Mouse (Mus musculus) stomach, embryonic 14.5 days (tissue): ENCODE results near the gene Hadh. TPM values are rescaled to one million over a fixed set of nuclear protein-coding genes. Genes with fewer than 3 reads are reported as not detected.

Experiments
- ATAC-seq: fragments of 200-750 bp; cut with Nextera tagmentation; 2 replicates; pipeline ENCODE4 v1.8.0; 2017; ENCODE audit warnings: low read depth, moderate TSS enrichment; ENCODE audit not compliant: insufficient number of reproducible peaks, insufficient read depth, low FRiP score
- H3K27ac ChIP-seq: fragments of 300-500 bp; sonication (generic); 2 replicates; pipeline ENCODE4 v1.5.1; 2014; ENCODE audit warnings: mild to moderate bottlenecking, low read length, moderate library complexity, mixed read lengths
- H3K27me3 ChIP-seq: fragments of 300-500 bp; sonication (generic); 2 replicates; pipeline ENCODE4 v1.6.1; 2014; ENCODE audit warnings: low read length, control low read depth, mixed read lengths; ENCODE audit not compliant: control insufficient read depth, insufficient read depth
- H3K36me3 ChIP-seq: fragments of 300-500 bp; sonication (generic); 2 replicates; pipeline ENCODE4 v1.6.1; 2014; ENCODE audit warnings: mild to moderate bottlenecking, control low read depth, low read length, moderate library complexity, mixed read lengths; ENCODE audit not compliant: control insufficient read depth, insufficient read depth
- H3K4me1 ChIP-seq: fragments of 300-500 bp; sonication (generic); 2 replicates; pipeline ENCODE4 v1.6.1; 2014; ENCODE audit warnings: low read length, control low read depth, mixed read lengths; ENCODE audit not compliant: control insufficient read depth, insufficient read depth
- H3K4me2 ChIP-seq: fragments of 300-500 bp; sonication (generic); replicated peaks from 2 replicates; pipeline ENCODE4 v1.6.1; 2014; ENCODE audit warnings: low read depth, low read length, control low read depth
- H3K4me3 ChIP-seq: fragments of 300-500 bp; sonication (generic); 2 replicates; pipeline ENCODE4 v1.5.1; 2014; ENCODE audit warnings: low read depth, low read length, control low read depth
- H3K9ac ChIP-seq: fragments of 300-500 bp; sonication (generic); replicated peaks from 2 replicates; pipeline ENCODE4 v1.6.1; 2014; ENCODE audit warnings: low read depth, mild to moderate bottlenecking, control low read depth, low read length, moderate library complexity, mixed read lengths
- H3K9me3 ChIP-seq: fragments of 300-500 bp; sonication (generic); 2 replicates; pipeline ENCODE4 v1.6.1; 2016; ENCODE audit warnings: low read depth, low read length, control low read depth; ENCODE audit not compliant: control insufficient read depth
- WGBS: fragments of 180-500 bp; shearing (Covaris S2); extraction: QIAGEN DNeasy Blood & Tissue Kit; methylation state at CpG from one replicate; pipeline ENCODE4 v1.1.7; 2014; 5-methylcytosine and 5-hydroxymethylcytosine counted together
- polyA plus RNA-seq: library from polyadenylated mRNA; unstranded; fragments of >200 nt; fragmentation: Nextera tagmentation; extraction: Ambion mirVana; gene quantifications from 2 replicates; pipeline ENCODE4 v1.2.1, GENCODE M21; 2014

Gene Hadh
- polyA plus RNA-seq, 1 experiment from 2014 or later = 139 TPM

- H3K9ac ChIP-seq = no peak overlapping the region
- WGBS = 86% methylated on average over 6 of the region's 6 CpGs
- H3K4me3 ChIP-seq = no peak overlapping the region
- H3K27ac ChIP-seq = no peak overlapping the region
- ATAC-seq = no peak
- H3K36me3 ChIP-seq = peaks cover 13% of the 10 kb centered on the region
- no peak overlapping the region for H3K4me2 ChIP-seq
- H3K27me3 ChIP-seq = no peaks in the 10 kb centered on the region
- no peaks in the 10 kb centered on the region for H3K4me1 ChIP-seq
- H3K9me3 ChIP-seq = no peaks in the 10 kb centered on the region
Measured at GRCm38 (mm10) chr3:131237061-131237460, 34.8 kb downstream of the Hadh start.

DNA sequence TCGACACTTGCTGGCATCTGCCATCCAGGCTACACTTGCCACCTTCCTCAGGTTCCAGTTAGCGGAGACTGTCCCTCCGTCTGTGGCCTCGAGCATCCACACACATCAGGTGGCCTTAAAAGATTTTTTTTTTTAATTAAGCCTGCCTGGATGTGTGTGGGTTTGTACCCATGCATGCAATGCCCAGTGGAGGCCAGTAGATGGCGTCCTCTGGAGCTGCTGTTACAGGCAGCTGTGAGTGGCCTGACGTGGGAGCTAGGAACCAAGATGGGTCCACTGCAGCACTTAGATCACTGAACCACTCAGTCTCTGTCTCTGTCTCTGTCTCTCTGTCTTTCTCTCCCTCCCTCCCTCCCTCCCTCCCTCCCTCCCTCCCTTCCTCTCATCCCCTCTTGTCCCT lies 43.8 kb downstream of the Hadh start:
- Histone ChIP-seq H3K36me3 (peaks cover 8% of the 10 kb centered on the region), H3K9ac (no peak overlapping the region), H3K9me3 (no peaks in the 10 kb centered on the region), H3K4me2 (no peak overlapping the region), H3K27me3 (no peaks in the 10 kb centered on the region), H3K4me3 (no peak overlapping the region), H3K27ac (no peak overlapping the region), H3K4me1 (no peaks in the 10 kb centered on the region)
- no peak for ATAC-seq
- WGBS = 80% methylated on average over 6 of the region's 6 CpGs

DNA sequence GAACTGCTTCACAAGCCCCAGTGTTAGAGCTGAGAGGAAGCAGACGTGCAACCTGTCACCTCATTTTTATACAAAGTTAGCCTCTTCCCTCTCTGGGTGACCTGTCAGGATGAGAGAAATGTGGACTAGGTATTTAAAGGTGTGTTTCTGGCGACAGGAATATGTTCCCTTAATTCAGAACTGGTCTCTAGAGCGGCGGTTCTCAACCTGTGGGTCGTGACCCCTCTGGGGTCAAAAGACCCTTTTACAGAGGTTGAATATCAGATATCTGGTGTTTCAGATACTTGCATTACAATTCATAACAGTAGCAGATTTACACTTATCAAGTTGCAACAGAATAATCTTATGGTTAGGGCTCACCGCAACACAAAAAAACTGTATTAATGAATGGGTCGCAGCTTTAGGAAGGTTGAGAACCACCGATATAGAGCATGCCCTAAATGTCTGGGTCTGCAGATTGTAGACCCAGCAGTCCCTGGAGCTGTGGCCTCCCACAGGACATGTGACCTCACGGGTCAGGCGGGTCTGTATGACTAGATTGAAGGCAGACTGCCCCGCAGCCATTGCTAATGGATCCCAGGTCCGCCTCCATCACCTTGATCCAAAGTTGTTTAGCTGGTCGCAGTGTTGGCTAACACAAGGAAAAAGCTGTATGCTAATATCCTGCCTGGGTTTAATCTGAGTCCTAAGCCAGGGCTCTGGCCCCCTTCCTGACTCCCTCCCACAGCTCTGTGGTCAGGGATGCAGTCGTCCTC lies 53.1 kb downstream of the Hadh start:
- Histone ChIP-seq H3K4me2 (no peak overlapping the region), H3K27ac (no peak overlapping the region), H3K27me3 (no peaks in the 10 kb centered on the region), H3K9me3 (no peaks in the 10 kb centered on the region), H3K9ac (no peak overlapping the region), H3K36me3 (no peaks in the 10 kb centered on the region), H3K4me3 (no peak overlapping the region), H3K4me1 (no peaks in the 10 kb centered on the region)
- no peak for ATAC-seq
- WGBS = 85% methylated on average over 14 of the region's 14 CpGs

GRCm38 (mm10) chr3:131214841-131215240 lies 57.1 kb downstream of the Hadh start:
- no peak for ATAC-seq
- H3K27me3 ChIP-seq = no peaks in the 10 kb centered on the region
- H3K9me3 ChIP-seq = no peaks in the 10 kb centered on the region
- WGBS = 69% methylated on average over 9 of the region's 9 CpGs
- H3K4me3 ChIP-seq = no peak overlapping the region
- H3K4me1 ChIP-seq = no peaks in the 10 kb centered on the region
- H3K27ac ChIP-seq = no peak overlapping the region
- no peak overlapping the region for H3K4me2 ChIP-seq
- H3K9ac ChIP-seq = no peak overlapping the region
- no peaks in the 10 kb centered on the region for H3K36me3 ChIP-seq

DNA sequence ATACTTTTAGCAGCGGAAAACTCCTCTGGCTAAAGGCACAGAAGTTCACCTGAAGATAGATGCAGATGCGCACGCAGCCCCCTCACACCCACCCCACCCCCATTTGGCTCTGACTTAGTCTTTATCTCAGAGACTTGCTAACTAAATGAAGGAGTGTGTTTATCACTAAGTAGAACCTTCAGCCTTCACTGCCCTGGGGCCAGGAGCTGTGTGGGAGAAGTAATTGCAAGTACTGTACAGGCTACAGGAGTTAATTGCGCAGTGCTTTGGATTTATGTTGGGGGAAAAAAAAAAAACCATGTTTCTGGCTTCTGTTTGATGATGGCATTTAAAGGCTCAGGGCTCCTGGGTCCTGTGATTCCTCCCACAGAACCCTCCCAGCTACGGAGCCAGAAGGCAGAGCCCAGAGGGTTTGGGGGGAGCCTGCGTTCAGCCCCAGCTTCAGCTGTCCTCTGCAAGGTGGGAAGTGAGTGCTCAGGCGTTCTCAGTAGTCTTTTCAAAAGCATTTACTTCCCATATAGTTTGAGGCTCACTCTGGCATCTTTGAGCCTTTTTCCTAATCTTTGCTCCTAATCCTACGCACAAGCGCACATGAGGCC lies 57.7 kb downstream of the Hadh start:
- no peak overlapping the region for H3K4me2 ChIP-seq
- ATAC-seq = no peak
- 77% methylated on average over 9 of the region's 9 CpGs for WGBS
- no peak overlapping the region for H3K9ac ChIP-seq
- no peaks in the 10 kb centered on the region for H3K4me1 ChIP-seq
- H3K4me3 ChIP-seq = no peak overlapping the region
- no peaks in the 10 kb centered on the region for H3K27me3 ChIP-seq
- H3K9me3 ChIP-seq = no peaks in the 10 kb centered on the region
- no peak overlapping the region for H3K27ac ChIP-seq
- no peaks in the 10 kb centered on the region for H3K36me3 ChIP-seq

DNA sequence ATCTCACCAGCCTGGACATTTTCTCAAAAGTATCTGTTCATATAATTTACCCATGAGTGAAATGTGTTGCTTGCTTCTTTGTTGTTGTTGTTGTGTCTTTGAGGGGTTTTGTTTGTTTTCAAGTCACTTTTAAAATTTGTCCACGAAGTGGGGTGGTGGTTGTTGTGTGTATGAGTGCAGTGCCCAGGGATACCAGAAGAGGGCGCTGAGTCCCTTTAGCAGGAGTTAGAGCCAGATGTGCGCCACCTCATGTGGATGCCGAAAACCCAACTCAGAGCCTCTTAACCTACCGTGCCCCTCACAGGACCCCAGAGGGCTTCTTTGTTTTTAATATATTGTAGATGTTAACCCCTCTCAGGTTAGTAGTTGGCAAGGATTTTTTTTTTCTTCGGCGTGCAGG lies 59.7 kb downstream of the Hadh start:
- Histone ChIP-seq H3K27ac (no peak overlapping the region), H3K27me3 (no peaks in the 10 kb centered on the region), H3K4me3 (no peak overlapping the region), H3K36me3 (no peaks in the 10 kb centered on the region), H3K4me1 (no peaks in the 10 kb centered on the region), H3K4me2 (no peak overlapping the region), H3K9ac (no peak overlapping the region), H3K9me3 (no peaks in the 10 kb centered on the region)
- no peak for ATAC-seq
- WGBS = 90% methylated on average over 7 of the region's 7 CpGs

DNA sequence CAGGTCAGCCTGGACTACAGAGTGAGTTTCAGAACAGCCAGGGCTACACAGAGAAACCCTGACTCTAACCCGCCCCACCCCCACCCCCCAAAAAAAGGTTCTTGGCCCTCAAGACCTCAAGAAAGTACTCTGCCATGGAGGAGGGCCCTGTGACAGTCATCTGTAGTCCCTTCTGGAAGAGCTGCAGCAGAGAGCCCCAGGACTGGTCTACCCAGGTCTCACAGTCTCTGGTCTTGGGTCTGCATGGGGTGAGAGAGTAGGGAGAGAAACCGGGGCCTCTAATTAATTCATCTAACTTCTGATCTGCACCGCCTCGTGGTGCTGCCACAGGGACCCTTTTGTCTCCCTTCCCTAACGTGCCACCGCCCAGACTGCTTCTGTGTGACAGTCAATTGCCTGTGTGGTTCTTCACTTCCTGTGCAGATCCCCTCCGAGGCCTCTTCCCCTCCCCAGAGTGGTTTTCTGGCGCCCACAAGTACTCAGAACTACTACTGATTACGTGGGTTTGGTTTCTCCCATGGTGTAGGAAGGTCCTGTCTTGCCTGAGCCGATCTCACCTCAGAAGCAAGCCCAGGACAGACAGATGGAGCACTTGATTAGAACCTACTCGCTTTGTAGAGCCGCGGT lies 63.5 kb downstream of the Hadh start:
- no peak overlapping the region for H3K4me3 ChIP-seq
- WGBS = 70% methylated on average over 13 of the region's 13 CpGs
- no peak overlapping the region for H3K9ac ChIP-seq
- H3K4me1 ChIP-seq = no peaks in the 10 kb centered on the region
- H3K27ac ChIP-seq = no peak overlapping the region
- no peaks in the 10 kb centered on the region for H3K9me3 ChIP-seq
- H3K4me2 ChIP-seq = no peak overlapping the region
- ATAC-seq = no peak
- no peaks in the 10 kb centered on the region for H3K27me3 ChIP-seq
- H3K36me3 ChIP-seq = no peaks in the 10 kb centered on the region

- no peak for ATAC-seq
- H3K36me3 ChIP-seq = no peaks in the 10 kb centered on the region
Measured at GRCm38 (mm10) chr3:131207846-131208245, 64.1 kb downstream of the Hadh start.

More at GRCm38 (mm10) chr3:131207846-131208245, 64.1 kb downstream of the Hadh start:
- H3K27me3 ChIP-seq = no peaks in the 10 kb centered on the region
- no peak overlapping the region for H3K27ac ChIP-seq
- H3K9me3 ChIP-seq = no peaks in the 10 kb centered on the region
- H3K4me2 ChIP-seq = no peak overlapping the region
- WGBS = 78% methylated on average over 5 of the region's 5 CpGs
- no peak overlapping the region for H3K9ac ChIP-seq
- no peaks in the 10 kb centered on the region for H3K4me1 ChIP-seq
- H3K4me3 ChIP-seq = no peak overlapping the region
